Mouse (Mus musculus): ENCODE results near the gene Wdr43.
"Not testable (repeated sequence)": the region's sequence is repeated elsewhere in the genome, so short reads cannot be mapped to it uniquely, and the experiment has no call there.

Gene Wdr43

DNA sequence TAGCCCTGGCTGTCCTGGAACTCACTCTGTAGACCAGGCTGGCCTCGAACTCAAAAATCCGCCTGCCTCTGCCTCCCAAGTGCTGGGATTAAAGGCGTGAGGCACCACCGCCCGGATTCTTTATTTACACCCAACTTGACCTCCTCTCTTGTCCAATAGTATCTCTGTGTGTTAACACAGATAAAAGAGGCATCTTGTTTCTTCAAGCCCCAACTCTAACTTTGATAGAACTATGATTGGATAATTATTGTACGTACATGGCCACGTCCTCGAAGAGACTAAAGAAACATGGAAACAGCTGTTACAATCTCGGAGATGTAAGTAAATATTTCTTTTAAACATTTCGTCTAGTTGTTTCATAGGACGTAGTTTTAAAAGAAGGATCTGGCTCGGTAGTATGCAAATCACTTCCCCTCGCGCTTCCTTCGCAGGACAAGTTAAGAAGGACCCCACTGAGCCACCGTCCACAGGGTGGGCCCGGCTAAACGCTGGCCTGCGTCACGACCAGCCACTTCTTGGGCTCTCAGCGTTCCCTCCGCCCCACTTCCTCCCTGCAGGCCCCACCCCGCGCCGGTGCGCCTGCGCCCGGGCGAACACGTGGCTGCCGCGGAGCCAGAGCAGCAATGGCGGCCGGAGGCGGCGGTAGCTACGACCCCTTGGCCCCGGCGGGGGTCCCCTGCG, at the start of gene Wdr43:
Gene Wdr43, plus strand, starts transcription at position 258 of the 681 bp plus-strand sequence.
- peak; percentile 95 for DNase-seq

DNA sequence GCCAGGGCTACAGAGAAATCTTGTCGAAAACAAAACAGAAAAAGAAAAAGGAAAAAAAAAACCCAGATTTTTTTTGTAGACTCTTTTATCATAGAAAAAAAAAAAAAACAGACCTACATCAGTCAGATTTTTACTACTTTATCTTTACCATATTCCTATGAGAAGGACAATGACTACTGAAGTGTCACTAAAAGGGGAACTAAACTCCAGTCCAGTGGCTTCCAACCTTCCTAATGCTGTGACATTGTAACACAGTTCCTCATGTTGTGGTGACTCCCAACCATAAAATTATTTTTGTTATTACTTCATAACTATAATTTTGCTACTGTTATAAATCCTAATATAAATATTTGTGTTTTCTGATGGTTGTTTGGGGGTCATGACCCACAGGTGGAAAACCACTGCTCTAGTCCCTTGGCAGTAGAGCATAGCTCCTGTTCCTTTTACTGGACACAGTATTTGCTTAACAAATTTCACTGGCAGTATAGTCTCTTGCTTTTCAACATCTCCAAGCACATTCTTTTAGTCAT, 36.5 kb upstream of the Wdr43 start:
- DNase-seq, result no peak

DNA sequence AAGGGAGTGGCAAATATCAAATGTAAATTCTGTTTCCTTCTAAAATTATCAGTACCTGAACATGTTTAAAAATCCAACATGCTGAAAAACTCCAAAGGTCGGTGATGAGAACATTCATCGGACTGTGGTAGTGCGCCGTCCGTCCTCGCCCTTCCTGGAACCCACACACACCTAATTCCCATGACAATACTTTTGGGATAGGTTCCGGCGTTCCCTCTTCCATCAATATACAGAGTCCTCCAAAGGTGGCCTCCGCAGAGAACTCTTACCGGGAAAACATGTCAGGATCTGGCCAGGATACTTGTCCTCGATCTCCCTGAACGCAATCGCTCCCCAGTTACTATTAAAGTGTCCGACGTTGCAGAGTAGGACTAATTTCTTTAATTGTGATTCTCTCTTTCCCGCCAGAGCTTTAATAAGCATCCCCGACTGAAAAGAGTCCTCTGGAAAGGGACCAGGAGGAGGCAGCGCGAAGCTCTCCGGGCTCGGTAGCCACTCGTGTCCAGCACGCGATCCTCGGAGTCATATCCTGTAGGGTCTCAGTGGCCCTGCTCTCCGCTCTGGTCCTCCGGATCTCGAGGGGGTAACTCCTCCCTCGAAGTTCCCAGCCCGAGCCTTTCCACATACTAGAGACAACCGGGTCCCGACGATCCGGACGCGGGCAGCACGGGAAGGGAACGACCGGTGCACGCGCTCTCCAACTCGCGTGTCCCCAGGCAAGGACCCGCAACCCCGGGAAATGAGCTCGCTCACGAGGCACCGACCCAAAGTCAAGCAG, 17.6 kb upstream of the Wdr43 start:
- no peak for DNase-seq

DNA sequence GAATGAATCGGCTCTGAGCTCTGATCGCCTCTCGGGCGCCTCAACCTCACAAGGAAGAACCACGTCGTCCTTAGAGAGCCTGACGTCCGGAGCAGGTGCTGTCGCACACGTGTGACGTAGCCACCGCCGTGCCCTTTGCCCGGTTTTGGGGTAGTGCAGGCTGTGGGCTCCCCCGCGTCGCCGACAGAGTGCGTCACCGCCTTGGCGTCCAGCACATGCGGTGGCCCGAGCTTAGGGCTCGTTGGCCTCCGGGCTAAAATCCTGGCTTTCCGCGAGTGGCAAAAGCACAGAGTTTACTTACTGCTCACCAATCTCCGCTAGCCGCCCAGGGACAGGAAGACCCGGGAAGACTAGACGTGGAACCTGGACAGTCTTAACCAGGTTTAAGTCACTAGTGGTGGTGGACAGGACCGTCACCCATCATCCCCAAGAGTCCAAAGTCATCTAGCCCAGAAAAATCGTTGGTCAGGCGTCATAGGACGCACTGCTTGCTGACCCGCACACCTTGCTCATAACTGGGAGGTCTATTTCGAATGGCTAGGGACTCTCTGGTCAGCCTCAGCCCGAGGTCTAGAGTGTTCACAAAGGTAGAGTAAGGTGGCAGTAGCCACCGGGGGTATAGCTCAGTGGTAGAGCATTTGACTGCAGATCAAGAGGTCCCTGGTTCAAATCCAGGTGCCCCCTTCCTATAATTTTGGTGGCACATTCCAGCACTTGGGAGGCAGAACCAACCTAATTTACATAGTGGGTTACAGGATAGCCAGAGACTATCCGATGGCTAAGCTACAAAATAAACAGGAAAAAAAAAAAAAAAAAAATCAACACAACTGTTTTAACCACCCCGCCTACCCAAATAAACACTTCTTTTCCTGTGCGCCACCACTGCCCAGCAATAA, 16.8 kb upstream of the Wdr43 start:
- DNase-seq, result peak; percentile 87

DNA sequence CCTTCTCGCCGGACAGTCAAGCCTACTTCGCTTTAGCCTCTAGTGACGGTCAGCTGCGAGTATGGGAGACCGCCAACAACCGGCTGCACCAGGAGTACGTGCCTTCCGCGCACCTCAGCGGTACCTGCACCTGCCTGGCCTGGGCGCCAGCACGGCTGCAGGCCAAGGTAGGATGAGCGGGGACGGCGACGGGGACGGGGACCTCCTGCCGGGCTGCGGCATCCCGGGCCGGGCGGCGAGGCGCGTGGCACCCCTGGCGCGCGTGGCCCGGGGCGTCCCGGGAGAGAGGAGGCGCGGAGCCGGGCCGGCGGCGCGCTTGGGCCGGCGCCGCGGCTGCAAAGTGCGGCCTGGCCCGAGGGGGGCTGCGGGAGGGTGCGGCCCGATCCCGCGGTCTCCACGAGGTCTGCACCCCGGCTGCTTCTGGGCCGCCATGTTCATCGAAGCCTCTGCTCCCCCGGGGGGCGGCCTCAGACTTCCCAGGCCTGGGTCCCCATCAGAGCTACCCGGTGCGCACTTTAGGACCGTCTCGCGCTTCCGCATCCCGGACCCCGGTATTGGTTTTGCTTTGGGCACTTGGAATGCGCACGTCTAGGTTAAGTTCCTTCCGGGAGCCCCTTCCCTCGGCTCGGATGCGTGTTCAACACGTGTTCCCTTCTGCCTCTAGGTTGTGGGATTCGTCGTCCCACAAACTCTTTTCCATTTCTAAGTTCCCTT, 781 bp downstream of the Wdr43 start:
- no peak for DNase-seq

DNA sequence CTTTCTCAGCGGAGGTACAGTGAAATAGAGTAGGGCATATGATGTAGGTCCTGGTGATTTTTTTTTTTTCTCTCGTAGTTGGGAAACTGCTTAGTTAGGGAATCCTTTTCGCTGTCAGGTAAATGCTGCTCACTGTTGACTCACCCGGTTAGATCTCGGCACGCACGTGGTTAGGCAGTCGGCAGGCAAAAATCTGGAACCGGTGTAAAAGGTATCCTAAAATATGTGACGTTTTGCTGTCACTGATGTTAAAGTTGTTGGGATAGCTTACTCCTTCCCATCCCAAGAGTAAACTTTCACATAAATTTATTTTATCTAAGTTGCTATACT, 1.3 kb downstream of the Wdr43 start:
- no peak for DNase-seq

DNA sequence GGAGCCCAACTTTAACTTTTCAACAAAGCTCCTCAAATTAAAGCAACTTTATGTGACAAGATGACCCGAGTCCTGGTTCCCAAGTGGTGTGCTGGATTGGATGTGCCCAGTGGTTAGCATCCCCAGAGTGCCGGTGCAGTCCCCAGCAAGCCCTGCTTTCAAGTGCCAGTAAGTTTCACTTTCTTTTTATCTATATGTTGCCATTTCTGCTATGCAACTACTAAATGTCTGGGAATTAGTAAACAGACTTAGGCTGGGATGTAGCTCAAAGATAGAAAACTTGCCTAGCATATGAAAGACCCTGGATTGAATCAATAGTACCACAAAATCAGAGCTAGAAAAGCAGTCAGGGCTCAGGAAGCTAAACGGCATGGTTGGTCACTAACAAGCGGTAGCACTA, 2.3 kb downstream of the Wdr43 start:
- no peak for DNase-seq

DNA sequence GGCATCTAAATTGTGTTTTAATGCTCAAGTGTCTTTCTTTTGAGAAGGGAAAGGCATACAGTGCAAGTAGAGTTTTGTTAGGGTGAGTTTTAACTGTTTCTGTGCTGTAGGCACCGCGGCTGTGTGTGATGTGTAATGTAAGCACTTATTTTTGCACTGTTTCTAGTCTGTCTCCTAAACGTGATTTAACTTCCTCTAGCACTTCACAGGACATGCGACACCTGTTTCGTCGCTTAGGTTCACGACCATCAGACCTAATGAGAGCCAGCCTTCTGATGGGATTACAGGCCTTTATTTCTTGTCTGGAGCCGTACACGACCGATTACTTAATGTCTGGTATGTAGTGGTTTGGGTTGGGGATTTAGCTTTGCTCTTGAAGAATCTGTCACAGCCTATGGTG, 16.1 kb downstream of the Wdr43 start:
- no peak for DNase-seq

DNA sequence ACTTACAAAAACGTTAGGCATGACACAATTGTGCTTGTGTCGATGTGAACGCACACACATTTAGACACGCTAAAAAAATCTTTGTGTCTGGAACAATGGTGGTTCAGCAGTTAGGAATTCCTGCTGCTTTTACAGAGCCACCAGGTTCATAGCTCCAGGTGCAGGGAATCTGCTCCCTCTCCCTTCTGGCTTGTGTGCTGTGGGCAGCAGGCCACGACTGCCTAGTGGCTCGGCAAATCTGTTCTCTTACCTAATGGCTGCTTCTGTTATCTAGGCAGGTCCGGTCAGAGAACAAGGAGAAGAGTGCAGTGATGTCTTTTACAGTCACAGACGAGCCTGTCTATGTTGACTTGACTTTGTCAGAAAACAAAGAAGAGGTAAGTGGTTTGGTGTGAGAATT, 17.7 kb downstream of the Wdr43 start:
- DNase-seq, result no peak

DNA sequence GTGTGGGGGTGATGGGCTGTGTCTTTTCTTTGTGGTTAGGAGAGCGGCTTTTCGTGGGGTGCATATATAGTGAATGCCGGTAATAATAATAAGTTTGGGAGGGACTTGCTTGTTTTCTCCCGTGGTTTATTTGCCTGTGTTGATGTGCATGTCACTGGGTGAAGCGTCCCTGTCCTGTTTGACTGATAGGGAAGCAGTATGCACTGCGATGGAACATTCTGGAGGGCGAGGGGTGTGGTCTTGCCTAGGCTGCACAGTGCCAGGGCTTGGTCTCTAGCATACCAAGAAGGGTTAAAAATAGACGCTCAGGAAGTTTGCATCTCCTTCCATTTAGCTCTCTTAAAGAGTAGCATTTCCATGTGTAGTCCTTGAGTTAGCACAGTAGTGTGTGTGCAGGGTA, 21.1 kb downstream of the Wdr43 start:
- no peak for DNase-seq

DNA sequence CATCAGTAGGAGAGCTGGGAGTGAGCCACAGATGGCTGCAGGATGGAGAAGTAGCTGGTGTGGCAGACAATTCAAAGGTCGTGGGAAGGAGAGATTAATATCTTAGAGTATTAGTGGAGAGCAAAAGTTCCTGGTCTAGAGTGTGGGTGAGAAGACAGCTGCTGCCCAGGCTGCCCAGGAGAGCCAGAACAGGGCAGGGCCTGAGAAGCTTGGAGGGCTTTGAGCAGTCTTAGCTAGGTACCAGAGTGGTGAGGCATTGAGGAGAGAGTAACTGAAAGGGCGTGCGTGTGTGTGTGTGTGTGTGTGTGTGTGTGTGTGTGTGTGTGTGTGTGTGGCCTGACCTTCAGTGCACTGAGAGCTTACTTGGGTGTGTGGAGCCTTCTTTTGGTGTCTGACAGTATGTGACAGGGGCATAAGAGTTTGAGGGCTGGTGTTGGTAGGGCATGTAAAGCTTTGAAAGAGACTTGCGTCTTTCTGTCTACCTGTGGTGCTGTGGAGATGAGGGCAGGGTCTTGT, 22.1 kb downstream of the Wdr43 start:
- no peak for DNase-seq

DNA sequence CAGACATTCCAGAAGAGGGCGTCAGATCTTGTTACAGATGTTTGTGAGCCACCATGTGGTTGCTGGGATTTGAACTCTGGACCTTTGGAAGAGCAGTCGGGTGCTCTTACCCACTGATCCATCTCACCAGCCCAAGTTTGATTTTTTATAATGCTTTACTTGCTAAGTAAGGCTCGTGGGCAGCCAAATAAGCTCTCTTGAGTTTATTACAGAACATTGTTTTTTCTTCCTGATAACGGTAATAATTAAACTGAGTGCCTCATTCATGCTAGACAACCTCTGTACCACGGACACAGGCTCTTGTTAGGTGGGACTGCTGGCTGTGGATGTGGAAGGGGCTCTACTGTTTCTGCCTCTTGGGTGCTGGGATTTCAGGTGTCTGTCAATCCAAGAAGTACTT, 23.4 kb downstream of the Wdr43 start:
- DNase-seq, result not testable (repeated sequence)

DNA sequence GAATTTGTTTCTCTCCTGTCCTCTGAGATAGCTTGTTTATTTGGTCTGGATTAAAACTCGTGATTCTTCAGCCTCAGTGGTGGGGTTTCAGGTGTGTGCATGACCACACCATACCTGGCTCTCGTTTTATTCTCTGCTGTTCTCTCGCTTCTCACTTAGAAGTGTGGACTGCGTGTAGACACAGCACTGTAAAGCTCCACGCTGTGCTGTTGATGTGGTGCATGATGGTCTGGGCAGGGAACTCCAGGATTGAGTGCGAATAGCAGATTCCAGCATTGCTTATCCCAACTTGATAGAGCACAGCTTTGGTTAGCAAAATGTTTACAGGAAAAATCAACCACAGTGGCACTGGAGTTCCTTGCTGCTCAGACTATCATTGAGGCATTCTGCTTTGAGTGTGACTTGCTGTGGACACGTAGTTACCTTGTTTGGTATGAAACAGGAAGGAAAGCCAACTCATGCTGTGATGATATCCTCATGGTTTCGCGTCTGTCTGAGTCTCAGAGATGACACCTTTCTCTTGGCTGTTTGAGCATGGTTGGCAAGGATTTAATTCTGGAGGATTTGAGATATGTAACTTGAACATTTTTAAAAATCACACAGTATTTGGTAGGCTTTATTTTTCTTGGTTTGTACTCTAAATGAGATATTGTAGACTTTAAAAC, 24.9 kb downstream of the Wdr43 start:
- no peak for DNase-seq

DNA sequence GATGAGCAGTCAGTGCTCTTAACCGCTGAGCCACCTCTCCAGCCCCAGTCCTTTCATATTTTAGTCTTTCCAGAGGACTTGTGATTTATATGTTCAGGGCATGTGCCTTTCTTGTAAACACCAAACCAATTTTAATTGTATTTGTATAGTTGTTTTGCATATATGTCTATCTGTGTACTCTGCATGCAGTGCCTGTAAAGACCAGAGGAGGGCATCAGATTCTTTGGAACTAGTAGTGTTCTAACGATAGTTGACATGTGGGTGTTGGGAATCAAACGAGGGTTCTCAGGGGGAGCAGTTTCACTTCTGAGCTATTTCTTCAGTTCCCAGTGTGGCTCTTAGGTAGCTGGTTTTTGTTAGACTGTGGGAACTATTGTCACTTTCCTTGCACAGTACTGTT, 26.5 kb downstream of the Wdr43 start:
- DNase-seq, result no peak

DNA sequence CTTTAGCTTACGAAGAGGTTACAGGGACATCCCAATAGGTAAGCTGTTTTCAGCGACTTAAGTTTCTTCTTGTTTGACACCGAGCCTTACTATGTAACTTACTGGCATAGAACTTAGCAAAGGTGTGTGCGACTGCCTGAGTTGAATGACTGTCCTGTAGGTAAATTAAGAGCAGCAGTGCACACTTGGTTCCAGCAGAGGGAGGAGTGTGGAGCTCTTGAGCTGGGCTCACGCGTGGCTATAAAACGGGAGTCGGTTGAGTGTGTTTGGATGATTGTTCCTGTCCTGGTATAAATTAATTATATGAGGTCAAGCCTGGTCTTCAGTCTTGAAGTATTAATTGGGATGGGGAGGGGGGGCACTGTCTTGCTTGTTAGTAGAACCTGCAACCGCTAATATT, 34.3 kb downstream of the Wdr43 start:
- DNase-seq, result no peak

DNA sequence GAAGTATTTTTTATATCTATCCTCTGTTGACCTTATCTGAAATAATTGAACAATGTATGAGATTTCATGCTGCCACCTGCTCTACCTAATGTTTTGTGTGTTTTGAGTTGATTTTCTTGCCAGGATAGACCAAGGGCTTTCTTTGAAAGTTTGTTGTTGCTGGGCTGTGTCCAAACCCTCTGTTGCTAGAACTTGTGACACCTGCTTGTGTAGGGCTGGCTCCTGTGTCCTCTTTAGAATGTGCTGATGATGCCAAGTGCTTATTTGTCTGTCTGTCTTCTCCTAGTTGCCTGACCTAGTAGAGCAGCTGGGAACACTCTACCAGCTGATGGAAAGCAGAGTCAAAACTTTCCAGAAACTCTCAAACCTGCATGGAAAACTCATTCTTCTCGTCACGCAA, 36.8 kb downstream of the Wdr43 start:
- no peak for DNase-seq

DNA sequence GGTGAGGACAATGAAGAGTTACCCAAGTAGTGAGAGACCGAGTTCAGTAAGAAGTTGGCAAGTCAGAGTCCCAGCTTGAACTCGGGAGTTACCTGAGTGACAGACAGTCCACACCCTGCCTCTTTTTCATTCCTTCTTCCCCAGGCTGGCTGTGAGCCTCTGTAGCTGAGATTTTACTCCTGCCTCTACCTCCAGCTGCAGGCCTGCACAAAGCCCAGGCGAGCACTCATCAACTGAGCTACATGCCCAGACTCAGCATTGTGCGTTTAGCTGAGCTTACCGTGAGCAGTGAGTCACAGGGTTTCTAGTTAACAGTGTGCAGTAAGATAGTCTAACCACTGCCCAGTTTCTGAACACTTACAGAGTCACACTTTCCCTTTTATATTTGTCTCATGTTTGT, 37.2 kb downstream of the Wdr43 start:
- no peak for DNase-seq

DNA sequence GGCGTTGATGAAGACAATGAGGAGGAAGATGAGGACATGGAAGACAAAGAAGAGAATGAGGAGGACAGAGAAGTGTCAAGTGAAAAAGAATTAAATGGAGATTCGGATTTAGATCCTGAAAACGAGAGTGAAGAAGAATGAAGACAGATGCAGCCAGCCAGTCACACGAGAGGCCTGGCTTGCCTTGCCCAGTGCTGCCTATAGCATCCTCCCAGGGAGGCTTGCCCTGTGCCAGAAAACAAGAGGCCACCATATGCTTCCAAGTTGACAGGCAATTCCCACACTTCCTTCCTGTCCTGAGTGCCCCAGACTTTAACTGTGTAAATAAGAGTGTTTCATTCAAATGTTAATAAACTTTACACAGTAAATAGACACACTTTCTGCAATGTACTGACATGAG, 41.8 kb downstream of the Wdr43 start:
- no peak for DNase-seq

DNA sequence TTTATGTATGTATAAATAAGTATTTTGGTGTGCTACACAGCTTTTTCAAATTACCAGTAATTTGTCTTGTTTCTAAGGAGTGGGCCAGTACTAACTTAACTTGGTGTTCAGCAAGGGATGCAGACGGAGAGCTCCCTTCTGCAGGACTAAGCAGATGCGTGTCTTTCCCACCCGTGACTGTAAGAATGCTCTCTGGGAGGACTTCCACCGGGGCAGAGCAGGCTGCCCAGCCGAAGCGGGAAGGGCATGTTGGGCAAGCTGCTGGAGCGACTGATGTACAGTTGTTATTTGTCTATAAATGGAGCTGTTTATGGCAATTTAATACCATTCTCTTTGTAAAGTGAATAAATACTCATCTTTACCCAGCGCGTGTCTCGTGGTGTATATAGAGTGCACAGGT, 43.0 kb downstream of the Wdr43 start:
- no peak for DNase-seq

DNA sequence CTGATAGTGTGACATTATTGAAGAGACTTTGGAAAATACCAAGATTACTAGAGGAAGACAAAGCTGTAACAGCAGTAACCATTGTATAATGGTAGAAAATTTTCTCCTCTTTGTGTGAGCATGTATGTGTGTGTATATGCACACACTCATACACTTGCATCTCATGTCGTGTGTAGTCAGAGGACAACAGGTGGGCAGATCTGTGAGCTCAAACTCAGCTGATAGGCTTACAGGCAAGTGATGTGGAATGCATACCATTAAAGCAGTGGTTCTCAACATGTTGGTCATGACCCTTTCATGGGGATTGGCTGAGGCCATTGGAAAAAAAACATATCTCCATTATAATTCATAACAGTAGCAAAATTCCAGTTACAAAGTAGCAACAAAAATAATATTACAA, 44.7 kb downstream of the Wdr43 start:
- no peak for DNase-seq

DNA sequence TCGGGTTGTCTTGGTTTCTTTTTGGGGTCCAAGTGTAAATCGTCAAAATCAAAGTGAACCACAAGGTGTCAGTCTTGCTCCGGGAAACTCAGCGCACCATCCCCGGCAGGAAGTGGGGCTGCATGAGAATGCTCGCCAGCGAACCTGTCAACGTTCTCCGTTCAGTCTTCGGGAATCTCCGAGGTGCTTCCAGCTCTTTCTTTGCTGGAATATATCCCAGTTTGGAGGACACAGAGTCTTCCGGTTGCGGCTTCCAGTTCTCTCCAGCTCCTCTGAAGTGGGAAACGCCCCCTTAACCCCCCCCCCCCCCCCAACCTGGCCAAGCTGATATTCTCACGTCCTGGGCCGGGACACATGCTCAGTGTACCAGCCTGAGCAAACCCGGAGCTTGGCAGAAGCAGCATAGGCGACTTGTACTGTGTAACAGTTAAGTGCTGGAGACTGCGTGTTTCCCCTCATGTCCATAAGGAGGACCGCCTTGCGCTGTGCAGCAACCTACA, 47.1 kb downstream of the Wdr43 start:
- peak; percentile 78 for DNase-seq

DNA sequence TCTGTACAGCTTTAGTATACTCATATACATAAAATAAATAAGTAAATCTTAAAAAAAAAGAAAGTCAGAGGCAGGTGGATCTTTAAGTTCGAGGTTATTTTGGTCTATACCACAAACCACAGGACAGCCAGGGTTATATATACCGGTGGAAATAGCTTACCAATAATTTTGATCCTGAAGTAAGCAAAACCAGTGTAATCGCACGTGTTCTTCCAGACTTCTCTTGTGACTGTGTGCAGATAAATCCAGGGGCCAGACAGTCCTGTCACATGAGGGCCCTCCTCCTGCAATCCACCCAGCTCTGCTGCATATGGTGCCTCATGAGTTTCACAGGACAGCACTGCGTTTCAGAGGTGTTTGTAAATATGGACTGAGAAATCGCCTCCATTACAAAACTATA, 47.8 kb downstream of the Wdr43 start:
- DNase-seq, result no peak

All from lung, postnatal 14 days (tissue).